Mouse (Mus musculus): ENCODE data around the gene Smok2b. TPM values are rescaled to one million over a fixed set of nuclear protein-coding genes. Genes with fewer than 3 reads are reported as not detected.
"Not testable (repeated sequence)": the region's sequence is repeated elsewhere in the genome, so short reads cannot be mapped to it uniquely, and the experiment has no call there.

The Smok2b gene
- polyA plus RNA-seq, 1 experiment = not detected

GRCm38 (mm10) chr17:13206491-13206890 is 23.6 kb upstream of the Smok2b start:
- TF ChIP-seq POLR2A (IDR thresholded peaks at IDR 0.05; ENCODE audit: low read depth, low read length) (no peak), CTCF (IDR thresholded peaks at IDR 0.05; ENCODE audit: borderline replicate concordance, insufficient read depth, low read length) (no peak)
- no peak overlapping the region for H3K4me3 ChIP-seq (ENCODE audit: insufficient read depth, low read length)
- H3K27ac ChIP-seq (ENCODE audit: insufficient read depth, low read length) = no peak overlapping the region
- no peaks in the 10 kb centered on the region for H3K4me1 ChIP-seq (ENCODE audit: control insufficient read depth, insufficient read depth, low read length)

- H3K27ac ChIP-seq (ENCODE audit: insufficient read depth, low read length); H3K4me3 ChIP-seq (ENCODE audit: insufficient read depth, low read length); H3K4me1 ChIP-seq (ENCODE audit: control insufficient read depth, insufficient read depth, low read length): not testable (repeated sequence)
Observed at GRCm38 (mm10) chr17:13208460-13208859, 21.6 kb upstream of the Smok2b start.

DNA sequence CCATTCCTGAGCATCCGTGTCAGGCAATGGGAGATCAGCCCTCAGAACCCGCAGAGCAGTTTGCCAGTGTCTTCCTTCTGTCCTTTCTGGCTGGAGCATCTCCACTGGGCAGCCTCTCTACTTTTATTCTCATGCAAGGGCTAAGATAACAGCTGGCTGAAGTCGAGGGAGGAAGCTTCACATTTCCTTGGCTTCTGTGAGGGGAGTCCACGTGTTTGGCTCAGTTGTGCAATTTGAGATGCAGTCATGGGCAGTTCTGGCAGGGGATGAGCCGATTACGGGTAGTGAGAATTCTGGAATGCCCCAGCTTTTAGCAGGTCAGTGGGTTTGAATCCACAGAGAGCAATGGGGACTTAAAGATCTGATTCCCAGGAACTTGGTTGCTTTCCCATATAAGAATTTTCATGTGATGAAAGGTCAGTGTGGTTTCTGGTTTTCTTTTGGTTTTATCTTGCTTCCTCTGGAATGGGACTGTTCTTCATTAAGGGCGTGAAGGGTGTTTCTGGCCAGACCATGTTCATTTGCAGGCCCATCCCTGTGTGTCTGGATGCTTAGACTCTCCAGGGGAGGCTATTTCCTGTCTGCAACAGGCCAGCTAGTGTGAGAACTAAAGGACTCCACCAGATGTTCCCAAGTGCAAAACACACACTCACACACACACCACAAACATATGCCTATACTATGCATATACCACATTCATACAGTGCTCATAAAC is 17.8 kb upstream of the Smok2b start:
- Histone ChIP-seq H3K4me1 (ENCODE audit: control insufficient read depth, insufficient read depth, low read length) (no peaks in the 10 kb centered on the region), H3K27ac (ENCODE audit: insufficient read depth, low read length) (no peak overlapping the region), H3K4me3 (ENCODE audit: insufficient read depth, low read length) (no peak overlapping the region)
- TF ChIP-seq CTCF (IDR thresholded peaks at IDR 0.05; ENCODE audit: borderline replicate concordance, insufficient read depth, low read length) (no peak), POLR2A (IDR thresholded peaks at IDR 0.05; ENCODE audit: low read depth, low read length) (no peak)

- Histone ChIP-seq H3K4me1 (ENCODE audit: control insufficient read depth, insufficient read depth, low read length) (no peaks in the 10 kb centered on the region), H3K27ac (ENCODE audit: insufficient read depth, low read length) (no peak overlapping the region), H3K4me3 (ENCODE audit: insufficient read depth, low read length) (no peak overlapping the region)
- no peak for TF ChIP-seq POLR2A (IDR thresholded peaks at IDR 0.05; ENCODE audit: low read depth, low read length)
- no peak for TF ChIP-seq CTCF (IDR thresholded peaks at IDR 0.05; ENCODE audit: borderline replicate concordance, insufficient read depth, low read length)
Observed at GRCm38 (mm10) chr17:13214169-13214568, 15.9 kb upstream of the Smok2b start.

DNA sequence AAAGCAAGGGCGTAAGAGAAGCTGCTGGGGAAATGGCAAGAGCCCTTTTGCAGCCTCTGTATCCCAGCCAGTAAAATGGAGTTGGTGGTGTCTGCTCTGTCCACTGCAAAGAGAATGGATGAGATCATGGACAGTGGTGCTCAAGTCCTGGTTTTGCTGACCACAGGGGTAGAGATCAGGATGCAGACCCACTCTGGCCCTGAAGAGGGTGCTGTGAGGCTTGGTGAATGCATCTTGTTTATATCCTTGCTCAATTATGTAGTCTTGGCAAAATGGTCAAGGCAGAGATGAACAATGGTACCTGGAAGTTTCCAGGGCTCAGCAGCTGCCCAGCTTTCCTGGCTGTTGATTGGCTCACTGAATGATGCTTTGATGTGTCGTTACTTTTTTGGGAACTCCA is 14.5 kb upstream of the Smok2b start:
- TF ChIP-seq POLR2A (IDR thresholded peaks at IDR 0.05; ENCODE audit: low read depth, low read length) = no peak
- TF ChIP-seq CTCF (IDR thresholded peaks at IDR 0.05; ENCODE audit: borderline replicate concordance, insufficient read depth, low read length) = no peak
- no peak overlapping the region for H3K4me3 ChIP-seq (ENCODE audit: insufficient read depth, low read length)
- H3K27ac ChIP-seq (ENCODE audit: insufficient read depth, low read length) = no peak overlapping the region
- H3K4me1 ChIP-seq (ENCODE audit: control insufficient read depth, insufficient read depth, low read length) = no peaks in the 10 kb centered on the region

- H3K4me1 ChIP-seq (ENCODE audit: control insufficient read depth, insufficient read depth, low read length) = no peaks in the 10 kb centered on the region
- H3K4me3 ChIP-seq (ENCODE audit: insufficient read depth, low read length) = no peak within 1 kb of the TSS
- no peak within 1 kb of the TSS for H3K27ac ChIP-seq (ENCODE audit: insufficient read depth, low read length)
- no peak for TF ChIP-seq CTCF (IDR thresholded peaks at IDR 0.05; ENCODE audit: borderline replicate concordance, insufficient read depth, low read length)
- TF ChIP-seq POLR2A (IDR thresholded peaks at IDR 0.05; ENCODE audit: low read depth, low read length) = no peak
Observed at GRCm38 (mm10) chr17:13220888-13221287, 9.2 kb upstream of the Smok2b start, which contains the start of gene Smok2a. Gene Smok2a, plus strand, starts transcription at chr17:13221188.

GRCm38 (mm10) chr17:13221921-13222320 is 8.1 kb upstream of the Smok2b start:
- H3K27ac ChIP-seq (ENCODE audit: insufficient read depth, low read length); H3K4me1 ChIP-seq (ENCODE audit: control insufficient read depth, insufficient read depth, low read length); H3K4me3 ChIP-seq (ENCODE audit: insufficient read depth, low read length): not testable (repeated sequence)

DNA sequence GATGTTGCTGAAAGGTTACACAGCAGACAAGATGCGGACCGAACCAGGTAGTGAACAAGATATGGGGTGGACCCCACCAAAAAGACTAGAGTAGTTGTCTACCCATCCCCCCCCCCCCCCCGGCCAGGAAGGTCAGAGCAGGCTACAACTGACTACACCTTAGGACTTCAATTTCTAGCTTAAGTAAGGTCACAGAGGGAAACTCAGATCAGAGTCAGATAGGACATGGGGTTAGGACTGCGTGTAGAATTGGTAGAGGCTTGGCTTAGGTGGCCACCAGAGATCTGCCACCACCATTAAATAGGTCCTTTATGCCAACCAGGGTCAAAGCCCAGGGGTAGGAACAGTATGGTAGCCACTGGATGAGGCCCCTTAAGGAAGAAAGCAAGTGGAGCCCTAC is 9.4 kb downstream of the Smok2b start:
- H3K4me1 ChIP-seq (ENCODE audit: control insufficient read depth, insufficient read depth, low read length); H3K27ac ChIP-seq (ENCODE audit: insufficient read depth, low read length); H3K4me3 ChIP-seq (ENCODE audit: insufficient read depth, low read length): not testable (repeated sequence)

- not testable (repeated sequence) for H3K4me1 ChIP-seq (ENCODE audit: control insufficient read depth, insufficient read depth, low read length); H3K4me3 ChIP-seq (ENCODE audit: insufficient read depth, low read length); H3K27ac ChIP-seq (ENCODE audit: insufficient read depth, low read length)
Observed at GRCm38 (mm10) chr17:13240807-13241727, 11.0 kb downstream of the Smok2b start.

DNA sequence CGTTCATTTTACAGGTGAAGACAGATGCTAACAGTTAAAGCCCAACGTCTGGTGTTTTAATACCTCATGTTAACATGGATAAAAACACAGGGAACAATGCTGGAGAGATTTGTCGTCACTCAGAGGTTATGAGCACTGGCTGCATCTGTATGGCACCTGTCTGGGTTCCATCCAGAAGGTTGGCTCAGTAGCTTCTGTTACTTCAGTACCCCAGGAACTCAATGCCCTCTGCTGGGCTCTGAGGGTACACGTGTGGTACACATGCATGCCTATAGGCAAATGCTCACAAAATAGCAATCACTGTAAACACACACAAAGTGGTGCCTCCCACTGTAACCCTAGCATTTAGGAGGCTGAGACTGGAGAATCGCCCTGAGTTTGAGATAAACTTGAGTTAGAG is 24.7 kb downstream of the Smok2b start:
- H3K27ac ChIP-seq (ENCODE audit: insufficient read depth, low read length); H3K4me1 ChIP-seq (ENCODE audit: control insufficient read depth, insufficient read depth, low read length); H3K4me3 ChIP-seq (ENCODE audit: insufficient read depth, low read length): not testable (repeated sequence)

Other genes starting within 250 kb of the Smok2b start
- gene Wtap, start 236.1 kb upstream of the Smok2b start, polyA plus RNA-seq (2011; ENCODE audit: insufficient read length, low read depth, missing spikeins) = 113 and 135 TPM in 2 replicates
- gene Sod2, start 223.4 kb upstream of the Smok2b start, polyA plus RNA-seq (2011; ENCODE audit: insufficient read length, low read depth, missing spikeins) = 52.9 and 53.8 TPM in 2 replicates
- gene Gpr31b, start 178.0 kb upstream of the Smok2b start, polyA plus RNA-seq (2011; ENCODE audit: insufficient read length, low read depth, missing spikeins) = not detected in 2 replicates
- gene Tcp10b, start 169.2 kb upstream of the Smok2b start, polyA plus RNA-seq (2011; ENCODE audit: insufficient read length, low read depth, missing spikeins) = not detected in 2 replicates
- gene Unc93a, start 98.4 kb upstream of the Smok2b start, polyA plus RNA-seq (2011; ENCODE audit: insufficient read length, low read depth, missing spikeins) = not detected in 2 replicates
- not detected in 2 replicates for gene Smok2a, start 9.1 kb upstream of the Smok2b start, polyA plus RNA-seq (2011; ENCODE audit: insufficient read length, low read depth, missing spikeins)
- not detected in 2 replicates for gene Tcp10c, start 124.3 kb downstream of the Smok2b start, polyA plus RNA-seq (2011; ENCODE audit: insufficient read length, low read depth, missing spikeins)